Mouse (Mus musculus): Measurements from ENCODE around the gene Itprip. TPM values are rescaled to one million over a fixed set of nuclear protein-coding genes. Genes with fewer than 3 reads are reported as not detected.

Gene Itprip
- polyA plus RNA-seq, 1 experiment = 21.1 TPM

DNA sequence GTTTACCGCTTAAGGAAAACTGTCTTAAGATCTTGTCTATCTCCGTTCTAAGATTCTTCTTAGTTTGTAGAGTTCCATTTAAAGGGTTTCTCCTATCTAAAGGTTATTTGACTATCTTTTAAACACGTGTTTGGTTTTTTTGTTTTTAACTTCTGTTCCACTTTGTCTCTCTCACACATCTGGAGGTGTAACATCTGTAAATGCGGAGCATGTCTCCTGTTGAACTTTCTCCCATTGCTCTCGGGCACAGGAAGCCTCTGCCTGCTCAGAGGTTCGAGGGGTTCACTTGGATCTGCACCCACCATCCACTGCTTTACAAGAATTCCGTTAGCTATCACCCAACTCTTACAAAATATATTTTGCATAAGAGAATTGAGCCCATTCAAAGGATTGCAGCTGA is 37.6 kb downstream of the Itprip start:
- no peak for TF ChIP-seq POLR2A (IDR thresholded peaks at IDR 0.05; ENCODE audit: low read depth, low read length)
- TF ChIP-seq CTCF (IDR thresholded peaks at IDR 0.05; ENCODE audit: borderline replicate concordance, insufficient read depth, low read length) = no peak
- H3K4me1 ChIP-seq (ENCODE audit: control insufficient read depth, insufficient read depth, low read length) = peaks cover 7% of the 10 kb centered on the region; the same call in 1 of the 2 replicates
- no peak overlapping the region for H3K27ac ChIP-seq (ENCODE audit: insufficient read depth, low read length)
- H3K4me3 ChIP-seq (ENCODE audit: insufficient read depth, low read length) = no peak overlapping the region

DNA sequence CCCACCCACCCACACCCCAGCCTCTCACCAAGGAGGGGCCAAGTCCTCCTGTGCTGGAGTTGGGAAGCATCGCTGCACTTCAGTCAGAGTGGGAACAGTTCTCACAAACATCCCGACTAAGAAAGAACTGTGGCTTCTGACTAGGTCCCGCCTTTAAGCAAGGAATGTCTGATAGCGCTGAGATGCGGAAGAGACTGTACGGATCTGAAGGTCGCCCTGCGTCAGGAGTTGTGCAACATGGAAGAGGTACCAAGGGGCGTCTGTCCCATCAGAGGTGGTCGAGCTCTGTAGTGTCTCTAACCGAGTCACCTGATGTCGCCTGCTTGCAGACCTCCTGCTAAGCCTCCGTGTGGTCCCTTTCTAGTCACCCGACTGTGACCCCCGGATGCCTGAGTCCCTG is 42.8 kb downstream of the Itprip start:
- H3K4me3 ChIP-seq (ENCODE audit: insufficient read depth, low read length) = no peak overlapping the region
- no peak for TF ChIP-seq CTCF (IDR thresholded peaks at IDR 0.05; ENCODE audit: borderline replicate concordance, insufficient read depth, low read length)
- H3K27ac ChIP-seq (ENCODE audit: insufficient read depth, low read length) = no peak overlapping the region
- no peaks in the 10 kb centered on the region for H3K4me1 ChIP-seq (ENCODE audit: control insufficient read depth, insufficient read depth, low read length)

DNA sequence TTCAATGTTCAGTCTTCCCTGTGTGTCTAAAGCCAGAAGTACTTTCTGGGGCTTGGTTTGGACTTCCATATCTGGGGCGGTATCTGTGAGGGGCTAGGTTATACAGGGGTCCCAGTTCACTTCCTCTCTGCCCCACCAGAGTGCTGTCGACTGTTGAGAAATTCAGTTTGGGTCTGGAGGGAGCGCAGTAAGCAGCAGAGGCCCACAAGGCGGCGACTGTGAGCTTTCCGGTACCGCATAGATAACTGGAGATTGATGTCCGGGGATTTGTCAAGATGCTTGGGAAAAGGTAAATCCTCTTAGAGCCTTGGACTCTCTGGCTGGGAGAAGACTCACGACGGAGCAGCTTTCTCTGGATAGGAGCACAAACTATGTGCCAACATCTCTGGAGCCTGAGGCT is 47.6 kb downstream of the Itprip start:
- Histone ChIP-seq H3K4me3 (ENCODE audit: insufficient read depth, low read length) (no peak overlapping the region), H3K27ac (ENCODE audit: insufficient read depth, low read length) (peak overlapping the region; percentile 76; the same call in 1 of the 2 replicates), H3K4me1 (ENCODE audit: control insufficient read depth, insufficient read depth, low read length) (peaks cover 21% of the 10 kb centered on the region)
- TF ChIP-seq POLR2A (IDR thresholded peaks at IDR 0.05; ENCODE audit: low read depth, low read length) (no peak), CTCF (IDR thresholded peaks at IDR 0.05; ENCODE audit: borderline replicate concordance, insufficient read depth, low read length) (no peak)

DNA sequence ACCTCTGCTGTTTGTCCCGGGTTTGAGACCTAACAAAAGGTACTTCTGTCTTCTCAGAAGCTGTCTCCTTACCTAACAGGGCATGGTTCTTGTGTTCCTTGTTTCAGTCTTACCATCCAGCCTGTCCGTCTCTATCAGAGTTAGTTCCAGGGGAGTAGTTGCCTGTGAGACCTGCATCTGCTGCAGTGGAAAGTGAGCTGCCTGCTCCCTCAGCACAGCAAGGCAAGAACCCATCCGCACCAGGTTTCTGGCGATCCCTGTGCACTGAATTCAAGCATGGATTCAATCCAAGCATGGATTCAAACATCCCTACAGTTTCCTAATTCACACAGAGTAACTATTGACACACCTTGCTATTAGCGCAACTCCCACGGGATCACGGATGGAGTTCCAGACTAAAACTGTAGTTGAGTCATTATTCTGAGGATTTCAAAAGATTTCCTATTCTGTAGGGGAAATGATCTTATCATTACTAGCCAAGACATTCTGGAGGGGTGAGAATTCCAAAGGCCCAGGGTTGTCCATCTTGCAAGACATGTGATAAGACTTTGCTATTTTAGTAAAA is 48.9 kb downstream of the Itprip start:
- H3K4me3 ChIP-seq (ENCODE audit: insufficient read depth, low read length) = no peak overlapping the region
- H3K27ac ChIP-seq (ENCODE audit: insufficient read depth, low read length) = peak overlapping the region; percentile 83
- peaks cover 21% of the 10 kb centered on the region for H3K4me1 ChIP-seq (ENCODE audit: control insufficient read depth, insufficient read depth, low read length)
- no peak for TF ChIP-seq CTCF (IDR thresholded peaks at IDR 0.05; ENCODE audit: borderline replicate concordance, insufficient read depth, low read length)
- no peak for TF ChIP-seq POLR2A (IDR thresholded peaks at IDR 0.05; ENCODE audit: low read depth, low read length)

DNA sequence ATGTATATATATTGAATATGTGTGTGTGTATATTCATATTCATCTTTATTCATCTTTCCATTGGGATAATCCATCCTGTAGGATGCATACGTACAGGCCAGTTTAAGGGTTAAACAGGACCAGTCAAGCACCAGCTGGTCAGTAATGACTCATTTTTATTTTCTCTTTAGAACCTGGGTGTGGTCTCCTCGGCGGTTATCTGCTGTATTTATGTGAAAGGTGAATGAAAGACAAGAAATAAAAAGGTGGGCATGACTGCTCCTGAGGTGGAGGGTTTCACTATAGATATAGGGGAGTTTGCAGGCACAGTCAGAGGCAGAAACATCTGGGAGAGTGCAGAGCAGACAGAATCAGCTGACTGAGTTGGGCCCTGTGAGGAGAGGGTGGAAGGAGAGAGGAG is 49.6 kb downstream of the Itprip start:
- Histone ChIP-seq H3K27ac (ENCODE audit: insufficient read depth, low read length) (peak overlapping the region; percentile 83), H3K4me3 (ENCODE audit: insufficient read depth, low read length) (no peak overlapping the region), H3K4me1 (ENCODE audit: control insufficient read depth, insufficient read depth, low read length) (peaks cover 21% of the 10 kb centered on the region)
- TF ChIP-seq CTCF (IDR thresholded peaks at IDR 0.05; ENCODE audit: borderline replicate concordance, insufficient read depth, low read length) (no peak), POLR2A (IDR thresholded peaks at IDR 0.05; ENCODE audit: low read depth, low read length) (no peak)

DNA sequence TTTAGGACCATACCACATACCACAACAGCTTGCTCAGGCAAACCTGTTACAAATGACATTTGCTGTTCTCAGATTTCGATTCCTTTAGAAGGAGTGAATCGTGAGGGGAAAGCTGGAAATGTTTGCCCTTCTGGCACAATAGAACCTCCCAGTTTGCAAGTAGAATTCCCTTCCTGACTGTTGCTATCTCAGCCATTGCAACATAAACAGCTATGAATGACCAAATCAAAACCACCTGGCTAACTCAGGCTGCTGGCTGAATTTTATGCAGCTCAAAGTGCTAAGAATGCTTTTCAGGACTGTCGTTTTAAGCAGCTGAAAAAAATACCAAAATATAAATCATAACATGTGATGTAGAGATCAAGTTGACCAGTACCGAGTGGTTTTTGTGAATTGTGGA is 50.1 kb downstream of the Itprip start:
- peak overlapping the region; percentile 83 for H3K27ac ChIP-seq (ENCODE audit: insufficient read depth, low read length)
- H3K4me1 ChIP-seq (ENCODE audit: control insufficient read depth, insufficient read depth, low read length) = peaks cover 21% of the 10 kb centered on the region
- no peak for TF ChIP-seq POLR2A (IDR thresholded peaks at IDR 0.05; ENCODE audit: low read depth, low read length)
- TF ChIP-seq CTCF (IDR thresholded peaks at IDR 0.05; ENCODE audit: borderline replicate concordance, insufficient read depth, low read length) = no peak
- H3K4me3 ChIP-seq (ENCODE audit: insufficient read depth, low read length) = no peak overlapping the region

DNA sequence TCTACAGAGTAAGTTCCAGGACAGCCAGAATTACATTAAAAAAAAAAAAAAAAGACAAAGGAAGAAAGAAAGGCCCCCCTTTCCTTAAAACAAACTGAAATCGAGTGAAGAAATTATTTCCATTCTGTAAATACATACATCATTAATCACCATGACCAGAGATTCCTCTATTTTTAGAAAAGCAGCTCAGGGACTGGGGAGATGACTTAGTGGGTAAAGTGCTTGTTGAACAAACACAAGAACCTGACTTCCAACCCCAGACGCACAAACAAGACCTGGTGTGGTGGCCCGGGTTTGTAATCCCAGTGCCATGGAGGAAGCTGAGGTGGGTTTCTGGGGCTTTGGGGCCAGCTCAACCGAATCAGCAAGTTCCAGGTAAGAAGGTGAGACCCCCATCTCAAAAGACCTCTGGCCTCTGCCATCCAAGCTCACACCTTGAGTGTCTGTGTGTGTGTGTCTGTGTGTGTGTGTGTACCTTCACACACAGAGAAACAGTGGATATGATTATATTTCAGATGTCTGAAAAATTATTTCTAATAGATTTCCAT is 51.4 kb downstream of the Itprip start:
- H3K27ac ChIP-seq (ENCODE audit: insufficient read depth, low read length) = peak overlapping the region; percentile 68; the same call in 1 of the 2 replicates
- no peak for TF ChIP-seq POLR2A (IDR thresholded peaks at IDR 0.05; ENCODE audit: low read depth, low read length)
- no peak for TF ChIP-seq CTCF (IDR thresholded peaks at IDR 0.05; ENCODE audit: borderline replicate concordance, insufficient read depth, low read length)
- no peak overlapping the region for H3K4me3 ChIP-seq (ENCODE audit: insufficient read depth, low read length)
- peaks cover 21% of the 10 kb centered on the region for H3K4me1 ChIP-seq (ENCODE audit: control insufficient read depth, insufficient read depth, low read length)

DNA sequence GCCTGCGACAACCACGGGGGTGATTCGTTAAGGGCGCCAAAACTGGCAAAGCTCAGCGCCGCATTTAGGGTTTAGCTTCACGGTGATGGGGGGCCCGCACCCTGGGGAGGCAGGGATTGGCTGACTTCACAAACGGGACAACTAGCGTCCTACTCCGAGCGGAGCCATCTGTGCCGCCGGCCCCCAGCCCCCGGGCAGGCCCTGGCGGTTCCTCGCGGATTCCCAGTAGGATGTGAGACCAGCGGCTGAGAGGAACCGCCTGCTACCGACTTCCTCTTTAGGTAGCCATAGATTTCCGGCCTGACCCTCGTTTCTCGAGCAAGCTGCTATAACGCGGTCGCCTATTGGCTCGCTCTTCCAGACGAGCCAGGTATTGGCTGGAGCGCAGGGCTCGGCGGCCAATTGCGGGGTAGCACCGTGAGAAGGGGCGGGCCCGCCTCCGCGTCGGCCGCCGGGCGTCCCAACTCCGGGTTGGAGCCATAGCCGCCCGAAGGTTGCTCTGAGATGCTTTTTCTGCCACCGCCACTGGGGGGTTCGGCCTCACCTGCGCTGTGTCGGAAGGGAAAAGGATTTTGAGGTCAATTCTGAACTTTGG is 53.6 kb downstream of the Itprip start, which contains the start of gene Gsto2:
Gene Gsto2, plus strand, starts transcription at position 182 of the 595 bp plus-strand sequence.
- Histone ChIP-seq H3K4me1 (ENCODE audit: control insufficient read depth, insufficient read depth, low read length) (peaks cover 17% of the 10 kb centered on the region), H3K27ac (ENCODE audit: insufficient read depth, low read length) (peak within 1 kb of the TSS; percentile 67), H3K4me3 (ENCODE audit: insufficient read depth, low read length) (peak within 1 kb of the TSS; percentile 34)
- 0 out of 2 replicates have a peak, but pooled peaks have one; percentile 13 for TF ChIP-seq CTCF (IDR thresholded peaks at IDR 0.05; ENCODE audit: borderline replicate concordance, insufficient read depth, low read length)
- peak; percentile 70 for TF ChIP-seq POLR2A (IDR thresholded peaks at IDR 0.05; ENCODE audit: low read depth, low read length)

DNA sequence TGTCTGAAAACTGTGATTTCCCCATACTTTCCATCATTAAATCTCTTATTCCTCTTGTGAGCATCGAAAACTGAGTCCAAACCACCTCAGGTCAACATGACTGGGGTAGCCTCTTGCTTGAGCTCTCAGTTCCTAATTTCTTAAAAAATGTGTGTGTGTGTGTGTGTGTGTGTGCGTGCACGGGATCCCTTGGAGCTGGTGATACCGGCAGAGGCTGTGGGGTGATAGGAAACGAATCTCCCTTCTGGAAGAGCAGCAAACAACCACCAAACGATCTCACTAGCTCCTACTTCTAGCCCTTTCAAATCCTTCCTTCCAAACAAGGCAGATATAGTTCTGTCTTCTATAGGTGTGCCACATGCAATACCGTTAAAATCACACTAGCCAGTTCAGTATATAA is 54.4 kb downstream of the Itprip start:
- Histone ChIP-seq H3K4me1 (ENCODE audit: control insufficient read depth, insufficient read depth, low read length) (peaks cover 12% of the 10 kb centered on the region), H3K27ac (ENCODE audit: insufficient read depth, low read length) (no peak overlapping the region), H3K4me3 (ENCODE audit: insufficient read depth, low read length) (no peak overlapping the region)
- TF ChIP-seq CTCF (IDR thresholded peaks at IDR 0.05; ENCODE audit: borderline replicate concordance, insufficient read depth, low read length) (no peak), POLR2A (IDR thresholded peaks at IDR 0.05; ENCODE audit: low read depth, low read length) (no peak)

DNA sequence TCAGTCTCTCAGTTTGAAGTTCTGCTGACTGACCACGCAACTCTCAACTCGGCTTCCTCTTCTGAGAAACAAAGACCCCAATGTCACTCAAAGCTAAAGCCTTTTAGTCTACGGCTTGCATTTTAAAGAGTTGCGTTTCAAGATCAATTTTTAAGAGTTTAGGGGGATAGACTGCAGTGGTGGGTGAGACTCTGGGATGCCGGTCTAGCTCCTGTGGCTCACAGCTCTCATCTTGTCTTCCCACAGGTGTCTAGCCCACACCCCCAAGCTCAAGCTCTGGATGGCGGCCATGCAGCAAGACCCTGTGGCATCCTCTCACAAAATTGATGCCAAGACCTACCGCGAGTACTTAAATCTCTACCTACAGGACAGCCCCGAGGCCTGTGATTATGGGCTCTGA is 55.0 kb downstream of the Itprip start:
- H3K27ac ChIP-seq (ENCODE audit: insufficient read depth, low read length) = no peak overlapping the region
- no peak for TF ChIP-seq CTCF (IDR thresholded peaks at IDR 0.05; ENCODE audit: borderline replicate concordance, insufficient read depth, low read length)

More for the DNA sequence above, 55.0 kb downstream of the Itprip start:
- Histone ChIP-seq H3K4me1 (ENCODE audit: control insufficient read depth, insufficient read depth, low read length) (peaks cover 7% of the 10 kb centered on the region), H3K4me3 (ENCODE audit: insufficient read depth, low read length) (no peak overlapping the region)
